Mouse (Mus musculus) CD4-positive helper T cell, adult 2 months (primary cell): Measurements from ENCODE around the gene Tox2.

Experiments used
- DNase-seq: peaks from one replicate; pipeline ENCODE4 v3.0.0-alpha.2; 2012; ENCODE audit warnings: low read depth, missing footprints, low spot score

Gene Tox2

GRCm38 (mm10) chr2:163204548-163205261, 1.8 kb downstream of the Tox2 start:
- DNase-seq, result no peak

GRCm38 (mm10) chr2:163205262-163205647, 2.3 kb downstream of the Tox2 start:
- DNase-seq, result no peak

DNA sequence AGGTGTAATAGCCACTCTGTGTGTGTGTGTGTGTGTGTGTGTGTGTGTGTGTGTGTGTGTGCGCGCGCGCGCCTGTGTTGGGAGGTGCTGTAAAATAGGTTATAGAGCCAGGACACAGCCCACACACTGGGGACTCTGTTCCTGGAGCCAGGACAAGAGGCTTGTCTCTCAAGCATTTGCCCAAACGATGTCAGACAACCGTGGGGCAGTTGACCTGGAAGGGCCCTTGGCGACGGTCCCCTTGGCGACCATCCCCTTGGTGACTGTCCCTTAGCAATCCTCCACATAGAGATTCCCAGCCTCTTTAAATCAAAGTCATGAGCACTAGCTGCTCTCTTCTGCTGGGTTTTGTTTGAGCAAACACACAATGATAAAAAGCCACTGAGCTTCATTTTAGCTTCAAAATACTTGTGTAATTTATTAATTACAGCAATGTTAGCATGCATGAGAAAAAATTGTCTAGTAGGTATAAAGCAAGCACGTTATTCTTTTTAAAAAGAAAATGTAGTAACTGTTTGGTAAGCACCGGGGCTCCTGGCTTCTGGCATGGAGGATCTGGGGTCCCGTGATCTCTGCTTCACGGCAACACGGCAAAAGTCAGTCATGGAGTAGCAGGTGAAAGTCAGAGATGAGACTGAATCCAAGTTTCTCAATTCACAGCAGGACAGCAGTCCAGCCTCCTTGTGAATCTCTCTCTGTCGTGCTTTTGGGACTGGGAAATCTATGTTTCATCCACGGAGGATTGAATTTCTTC, 3.0 kb downstream of the Tox2 start:
- DNase-seq, result no peak

GRCm38 (mm10) chr2:163207315-163207714, 4.4 kb downstream of the Tox2 start:
- peak; percentile 35 for DNase-seq

DNA sequence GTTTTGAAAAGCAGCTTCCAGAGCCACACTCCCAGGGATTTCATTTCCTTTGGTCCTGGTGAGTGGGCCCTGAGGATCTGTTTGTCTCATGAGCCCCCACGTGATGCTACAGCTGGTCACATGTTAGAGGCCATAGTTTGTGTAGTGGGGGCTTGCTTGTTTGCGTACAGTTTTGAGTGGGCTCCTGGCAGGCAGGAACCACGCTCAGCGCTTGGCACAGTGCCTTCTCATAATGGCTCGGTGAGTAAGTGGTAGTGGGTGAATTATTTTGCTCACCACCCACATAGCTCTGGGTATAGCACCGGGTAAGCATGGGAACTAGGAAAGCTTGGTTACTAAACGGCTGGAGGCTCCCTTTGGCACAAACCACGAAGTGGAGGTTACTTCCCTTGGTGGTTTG, 6.2 kb downstream of the Tox2 start:
- DNase-seq, result no peak

DNA sequence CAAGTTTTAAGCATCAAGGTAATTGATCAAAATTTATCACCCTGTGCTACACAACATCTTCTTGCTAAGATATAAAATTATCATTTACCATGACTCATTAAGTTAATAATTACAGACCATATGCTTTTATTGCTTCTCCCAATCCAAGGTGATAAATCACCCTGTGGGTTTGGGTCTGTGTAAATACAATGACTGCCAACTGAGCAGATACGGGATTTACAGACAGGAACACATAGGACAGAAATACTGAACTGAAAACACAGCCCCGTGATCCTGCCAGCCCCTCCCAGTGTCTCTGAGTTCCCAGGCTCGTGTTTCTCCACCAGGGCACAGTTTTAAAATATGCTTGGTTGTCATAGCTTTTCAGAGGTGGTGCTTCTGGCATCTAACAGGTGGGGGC, 10.2 kb downstream of the Tox2 start:
- no peak for DNase-seq

- no peak for DNase-seq
Measured at GRCm38 (mm10) chr2:163218095-163218494, 15.2 kb downstream of the Tox2 start.

DNA sequence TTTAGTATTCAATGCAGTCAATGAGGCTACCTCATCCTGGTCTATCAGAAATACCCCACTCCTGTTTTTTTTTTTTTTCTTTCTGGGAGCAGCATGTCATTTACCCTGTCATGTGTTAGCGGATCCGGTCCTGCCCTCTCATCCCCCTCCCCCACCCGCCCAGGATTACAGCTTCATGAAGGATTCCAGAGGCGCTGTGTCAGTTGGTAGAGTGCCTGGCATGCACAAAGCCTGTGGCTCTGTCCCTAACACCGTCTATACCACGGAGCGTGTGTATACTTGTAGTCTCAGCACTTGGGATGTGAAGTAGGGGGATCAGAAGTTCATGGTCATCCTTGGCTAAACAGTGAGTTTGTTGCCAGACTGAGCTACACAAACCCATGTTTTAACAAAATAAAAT, 15.6 kb downstream of the Tox2 start:
- DNase-seq, result no peak

- DNase-seq, result no peak
Measured at GRCm38 (mm10) chr2:163219447-163219846, 16.5 kb downstream of the Tox2 start.

- DNase-seq, result no peak
Measured at GRCm38 (mm10) chr2:163220706-163221105, 17.8 kb downstream of the Tox2 start.

- no peak for DNase-seq
Measured at GRCm38 (mm10) chr2:163225302-163225701, 22.4 kb downstream of the Tox2 start.

DNA sequence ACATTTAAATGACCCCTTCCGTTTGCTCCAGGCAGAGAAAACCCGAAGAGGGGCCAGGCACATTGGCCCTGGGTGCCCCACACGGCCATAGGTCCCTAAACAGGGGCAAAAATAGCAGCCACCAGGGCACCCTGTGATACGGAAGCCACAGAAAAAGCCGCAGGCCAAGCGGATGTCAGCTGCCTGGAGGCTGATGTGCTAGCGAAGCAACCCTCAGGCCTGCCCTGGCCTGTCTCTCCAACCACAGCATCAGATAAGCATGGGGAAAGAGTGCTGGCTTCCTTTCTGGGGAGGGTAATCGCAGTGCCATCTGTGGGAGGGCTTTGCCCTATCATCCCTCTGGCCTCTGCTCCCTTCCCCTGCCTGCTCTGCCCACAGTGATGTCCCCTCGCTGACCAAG, 26.1 kb downstream of the Tox2 start:
- DNase-seq, result peak; percentile 87

DNA sequence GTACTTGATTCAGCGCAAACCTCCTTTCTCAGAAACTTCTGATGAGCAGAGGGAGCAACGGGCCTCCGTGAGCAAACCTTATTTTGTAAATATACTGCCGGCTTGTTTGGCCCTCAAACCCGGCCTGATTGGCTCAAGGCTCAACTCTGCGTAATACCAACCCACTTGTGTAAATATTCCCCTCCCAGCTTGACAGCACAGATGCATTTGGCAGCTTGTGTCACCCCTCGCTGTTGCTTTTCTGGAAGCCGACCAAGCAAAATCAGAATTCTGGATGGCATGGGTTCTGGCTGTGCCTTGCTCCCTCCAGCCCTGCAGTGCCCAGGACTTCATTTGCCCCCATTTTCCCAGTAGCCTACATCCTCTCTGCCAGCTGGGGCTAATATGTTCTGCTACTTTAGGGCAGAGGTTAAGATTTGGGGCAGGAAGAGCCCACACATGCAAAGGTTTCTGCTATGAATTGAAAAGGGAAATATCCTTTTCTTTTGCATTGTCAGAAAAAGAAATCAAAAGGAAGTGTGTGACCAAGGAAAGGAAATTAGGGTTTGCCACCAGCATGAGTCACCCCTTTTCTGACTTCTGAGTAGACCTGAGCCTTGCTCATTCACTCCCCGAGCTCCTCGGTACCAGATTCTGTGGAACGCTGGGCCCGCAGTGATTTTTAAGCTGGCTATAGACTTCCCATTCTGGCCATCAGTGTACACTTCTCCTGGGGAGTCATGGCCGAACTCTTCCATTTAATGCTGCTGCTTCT, 29.0 kb downstream of the Tox2 start:
- DNase-seq, result peak; percentile 60

GRCm38 (mm10) chr2:163233666-163234065, 30.7 kb downstream of the Tox2 start:
- DNase-seq, result no peak

- no peak for DNase-seq
Measured at GRCm38 (mm10) chr2:163236057-163236456, 33.1 kb downstream of the Tox2 start.

DNA sequence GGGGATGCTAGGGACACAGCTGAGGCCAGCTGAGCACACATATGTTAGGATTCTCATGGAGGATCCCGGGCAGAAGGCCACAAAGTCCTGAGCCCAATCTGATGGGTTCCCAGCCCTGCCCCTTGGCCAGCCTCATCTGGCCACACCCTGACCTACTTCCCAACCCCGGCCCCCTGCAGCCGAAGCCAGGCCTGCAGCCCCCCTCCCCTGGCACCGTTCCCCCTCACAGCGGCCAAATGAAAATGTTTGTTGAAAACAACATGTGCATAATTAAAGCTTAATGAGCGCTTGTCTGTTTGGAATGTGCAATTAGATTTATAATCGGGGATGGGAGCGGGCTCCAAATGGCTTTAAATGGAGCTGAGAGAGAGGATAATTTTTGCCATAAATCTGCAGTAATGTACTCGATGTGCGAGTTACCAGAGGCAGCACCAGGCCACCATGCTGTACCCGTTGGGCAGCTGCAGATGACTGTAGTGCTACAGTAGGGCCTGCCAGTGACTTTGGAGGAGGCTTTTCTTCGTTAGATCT, 35.1 kb downstream of the Tox2 start:
- no peak for DNase-seq

- no peak for DNase-seq
Measured at GRCm38 (mm10) chr2:163239945-163240344, 37.0 kb downstream of the Tox2 start.

DNA sequence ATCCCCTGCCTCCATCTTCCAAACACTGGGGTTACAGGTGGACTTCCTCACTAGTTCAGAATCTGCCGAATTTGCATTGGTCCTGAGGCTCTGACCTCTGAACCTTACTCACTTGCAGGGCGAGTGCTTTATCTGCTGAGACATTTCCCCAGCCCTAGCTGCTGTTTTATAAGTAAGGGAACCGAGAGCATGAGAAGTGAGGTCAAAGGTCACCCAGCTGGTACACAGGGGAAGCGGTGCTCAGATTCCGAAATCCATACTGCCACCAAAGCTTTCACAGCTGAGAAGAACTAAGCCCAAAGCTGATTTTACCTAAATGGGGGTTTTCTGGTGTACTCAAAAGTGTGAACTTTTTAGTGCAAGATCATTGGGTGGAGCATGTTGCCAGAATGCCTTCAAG, 38.9 kb downstream of the Tox2 start:
- no peak for DNase-seq

- no peak for DNase-seq
Measured at GRCm38 (mm10) chr2:163243917-163244852, 41.3 kb downstream of the Tox2 start.

DNA sequence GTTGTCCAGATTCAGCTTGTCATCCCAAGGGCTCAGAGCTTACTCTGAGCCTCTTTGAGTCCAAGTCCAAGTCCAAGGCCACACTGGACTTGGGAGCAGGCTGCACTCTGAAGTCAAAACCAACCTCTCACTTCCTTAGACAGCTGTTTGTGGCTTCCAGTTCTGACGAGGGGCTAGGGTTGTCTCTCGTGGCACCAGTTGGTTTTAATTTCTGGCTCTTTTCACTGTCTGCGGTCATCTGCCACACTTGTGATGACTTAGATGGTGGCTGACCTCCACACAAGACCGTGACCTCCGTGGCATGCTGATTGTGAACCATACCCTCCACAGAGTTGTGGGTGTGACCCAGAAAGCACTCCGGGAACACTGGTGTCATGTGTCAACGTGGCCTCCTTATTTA, 46.0 kb downstream of the Tox2 start:
- no peak for DNase-seq

- peak; percentile 34 for DNase-seq
Measured at GRCm38 (mm10) chr2:163252645-163253044, 49.7 kb downstream of the Tox2 start.
